Mouse (Mus musculus): Measurements from ENCODE around the gene Kcnq1. TPM values are rescaled to one million over a fixed set of nuclear protein-coding genes. Genes with fewer than 3 reads are reported as not detected.

Gene Kcnq1
- 0.87 and 0.94 TPM in 2 replicates for polyA plus RNA-seq (2016; fragmentation: Nextera tagmentation; extraction: Ambion mirVana)

GRCm38 (mm10) chr7:143106062-143106461 lies at the start of gene Kcnq1:
Gene Kcnq1 (plus strand): TSS chr7:143106362.
- no peak for ATAC-seq (ENCODE audit: low FRiP score)
- WGBS = 64% methylated on average over 4 of the region's 4 CpGs
- H3K9ac ChIP-seq = no peak within 1 kb of the TSS
- H3K4me2 ChIP-seq = peak within 1 kb of the TSS; percentile 45
- H3K9me3 ChIP-seq = no peaks in the 10 kb centered on the region
- H3K27ac ChIP-seq = no peak within 1 kb of the TSS
- peak within 1 kb of the TSS; percentile 27 for H3K4me3 ChIP-seq (replicated peaks)
- H3K27me3 ChIP-seq = peaks cover 70% of the 10 kb centered on the region
- peaks cover 7% of the 10 kb centered on the region for H3K4me1 ChIP-seq
- H3K36me3 ChIP-seq (replicated peaks) = no peaks in the 10 kb centered on the region

DNA sequence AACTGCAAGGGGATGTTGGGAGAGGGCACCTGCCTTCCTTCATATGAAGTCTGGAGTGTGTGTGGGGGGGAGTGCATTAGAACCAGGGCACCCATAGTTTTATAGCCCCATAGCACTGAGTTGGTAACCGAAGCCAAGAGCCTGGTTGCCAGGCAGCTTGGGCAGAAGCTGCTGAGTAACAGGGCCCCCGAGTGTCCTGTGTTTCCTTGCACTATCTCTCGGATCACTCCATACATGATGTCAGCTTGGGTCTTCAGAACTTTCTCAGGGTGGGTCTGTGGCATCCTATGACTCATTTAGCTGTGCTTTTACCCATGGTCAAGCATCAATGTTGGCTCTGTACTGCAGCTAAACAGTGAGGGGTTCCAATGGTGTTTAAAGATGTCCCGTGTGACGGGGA lies 49.1 kb upstream of the Kcnq1 start:
- Histone ChIP-seq H3K27ac (no peak overlapping the region), H3K4me3 (replicated peaks) (no peak overlapping the region), H3K36me3 (replicated peaks) (peaks cover 13% of the 10 kb centered on the region), H3K4me1 (peaks cover 40% of the 10 kb centered on the region), H3K27me3 (no peaks in the 10 kb centered on the region), H3K4me2 (no peak overlapping the region), H3K9ac (no peak overlapping the region), H3K9me3 (no peaks in the 10 kb centered on the region)
- ATAC-seq (ENCODE audit: low FRiP score) = no peak
- 88% methylated on average over 5 of the region's 5 CpGs for WGBS

- Histone ChIP-seq H3K9me3 (no peaks in the 10 kb centered on the region), H3K9ac (no peak overlapping the region), H3K4me3 (replicated peaks) (no peak overlapping the region), H3K27me3 (no peaks in the 10 kb centered on the region), H3K4me1 (peaks cover 35% of the 10 kb centered on the region), H3K36me3 (replicated peaks) (peaks cover 19% of the 10 kb centered on the region), H3K4me2 (no peak overlapping the region), H3K27ac (no peak overlapping the region)
- ATAC-seq (ENCODE audit: low FRiP score) = no peak
- WGBS = 89% methylated on average over 9 of the region's 9 CpGs
These were observed 48.4 kb upstream of the Kcnq1 start for GRCm38 (mm10) chr7:143057667-143058220.

GRCm38 (mm10) chr7:143058221-143058697 lies 47.9 kb upstream of the Kcnq1 start:
- WGBS = 86% methylated on average over 5 of the region's 5 CpGs
- no peak overlapping the region for H3K27ac ChIP-seq
- H3K9me3 ChIP-seq = no peaks in the 10 kb centered on the region
- H3K36me3 ChIP-seq (replicated peaks) = peaks cover 24% of the 10 kb centered on the region
- H3K9ac ChIP-seq = no peak overlapping the region
- peaks cover 35% of the 10 kb centered on the region for H3K4me1 ChIP-seq
- H3K4me3 ChIP-seq (replicated peaks) = no peak overlapping the region
- no peaks in the 10 kb centered on the region for H3K27me3 ChIP-seq
- H3K4me2 ChIP-seq = no peak overlapping the region
- no peak for ATAC-seq (ENCODE audit: low FRiP score)

DNA sequence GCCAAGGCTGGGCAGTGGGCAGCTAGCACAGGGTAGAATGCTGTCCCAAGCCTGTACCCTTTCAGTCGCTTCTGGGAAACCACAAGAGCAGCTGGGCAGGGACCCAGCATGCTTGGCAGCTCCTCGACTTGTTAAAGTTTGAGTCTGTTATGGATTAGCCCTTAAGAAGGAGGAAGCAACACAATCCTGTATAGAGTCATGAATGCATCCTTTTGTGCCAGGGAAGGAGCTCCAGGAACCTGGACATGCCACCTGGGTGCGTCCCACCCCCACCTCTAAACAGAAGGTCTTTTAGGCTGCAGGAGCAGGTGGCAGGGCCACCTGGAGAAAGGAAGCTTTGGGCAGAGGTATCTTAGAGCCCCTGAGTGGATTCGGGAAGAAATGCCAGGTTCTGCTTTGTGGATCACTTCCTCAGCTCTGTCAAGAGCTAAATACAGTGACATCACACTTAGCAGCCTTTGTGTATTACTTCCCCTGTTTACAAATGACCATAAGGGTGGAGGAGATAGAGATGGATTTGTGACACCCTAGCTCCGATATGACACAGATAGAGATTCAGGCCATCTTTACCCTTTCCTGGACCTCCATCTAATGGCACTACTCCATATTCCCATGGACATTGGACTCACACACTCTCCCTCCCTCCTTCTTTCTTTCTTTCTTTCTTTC lies 46.8 kb upstream of the Kcnq1 start:
- Histone ChIP-seq H3K9ac (no peak overlapping the region), H3K27ac (no peak overlapping the region), H3K27me3 (no peaks in the 10 kb centered on the region), H3K4me3 (replicated peaks) (no peak overlapping the region), H3K4me2 (no peak overlapping the region), H3K9me3 (no peaks in the 10 kb centered on the region), H3K36me3 (replicated peaks) (peaks cover 35% of the 10 kb centered on the region), H3K4me1 (peaks cover 24% of the 10 kb centered on the region)
- 88% methylated on average over 5 of the region's 5 CpGs for WGBS
- no peak for ATAC-seq (ENCODE audit: low FRiP score)

GRCm38 (mm10) chr7:143062704-143063103 lies 43.5 kb upstream of the Kcnq1 start:
- Histone ChIP-seq H3K9ac (no peak overlapping the region), H3K4me1 (peaks cover 3% of the 10 kb centered on the region; the same call in 1 of the 2 replicates), H3K27me3 (no peaks in the 10 kb centered on the region), H3K36me3 (replicated peaks) (peaks cover 58% of the 10 kb centered on the region), H3K4me2 (no peak overlapping the region), H3K9me3 (no peaks in the 10 kb centered on the region), H3K27ac (no peak overlapping the region), H3K4me3 (replicated peaks) (no peak overlapping the region)
- no peak for ATAC-seq (ENCODE audit: low FRiP score)
- WGBS = 83% methylated on average over 2 of the region's 2 CpGs

GRCm38 (mm10) chr7:143064226-143064625 lies 41.9 kb upstream of the Kcnq1 start:
- Histone ChIP-seq H3K4me1 (peaks cover 14% of the 10 kb centered on the region), H3K36me3 (replicated peaks) (peaks cover 61% of the 10 kb centered on the region), H3K27me3 (no peaks in the 10 kb centered on the region), H3K4me2 (no peak overlapping the region), H3K4me3 (replicated peaks) (no peak overlapping the region), H3K9ac (no peak overlapping the region), H3K9me3 (no peaks in the 10 kb centered on the region), H3K27ac (no peak overlapping the region)
- 67% methylated on average over 6 of the region's 6 CpGs for WGBS
- no peak for ATAC-seq (ENCODE audit: low FRiP score)

DNA sequence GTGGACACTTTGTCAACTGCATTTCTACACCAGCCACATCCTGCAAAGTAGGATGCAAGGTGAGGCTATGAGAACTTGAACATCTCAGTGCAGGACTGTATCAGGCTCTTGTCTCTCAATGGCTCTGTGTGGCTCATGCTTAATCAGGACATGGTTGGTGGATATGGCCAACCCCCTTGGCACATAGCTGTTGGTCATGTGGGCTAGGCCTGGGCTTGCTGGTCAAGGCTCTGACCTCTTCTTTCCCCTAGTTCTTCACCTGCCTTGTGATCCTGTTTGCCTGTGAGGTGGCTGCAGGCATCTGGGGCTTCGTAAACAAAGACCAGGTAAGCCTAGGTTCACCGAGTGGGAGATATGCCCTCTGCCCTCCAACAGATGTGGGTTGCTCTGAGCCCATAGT lies 40.5 kb upstream of the Kcnq1 start:
- Histone ChIP-seq H3K36me3 (replicated peaks) (peaks cover 61% of the 10 kb centered on the region), H3K9me3 (no peaks in the 10 kb centered on the region), H3K27me3 (no peaks in the 10 kb centered on the region), H3K4me1 (peaks cover 22% of the 10 kb centered on the region), H3K9ac (no peak overlapping the region), H3K4me2 (no peak overlapping the region), H3K4me3 (replicated peaks) (no peak overlapping the region), H3K27ac (no peak overlapping the region)
- no peak for ATAC-seq (ENCODE audit: low FRiP score)
- 100% methylated on average over 2 of the region's 2 CpGs for WGBS

GRCm38 (mm10) chr7:143067469-143067868 lies 38.7 kb upstream of the Kcnq1 start:
- WGBS = 80% methylated on average over 2 of the region's 2 CpGs
- peaks cover 27% of the 10 kb centered on the region for H3K4me1 ChIP-seq
- no peaks in the 10 kb centered on the region for H3K9me3 ChIP-seq
- H3K36me3 ChIP-seq (replicated peaks) = peaks cover 54% of the 10 kb centered on the region
- H3K4me2 ChIP-seq = 0 out of 2 replicates have a peak overlapping the region, but pooled peaks have one; percentile 99
- H3K27ac ChIP-seq = 0 out of 2 replicates have a peak overlapping the region, but pooled peaks have one; percentile 94
- H3K9ac ChIP-seq = no peak overlapping the region
- no peaks in the 10 kb centered on the region for H3K27me3 ChIP-seq
- no peak overlapping the region for H3K4me3 ChIP-seq (replicated peaks)
- no peak for ATAC-seq (ENCODE audit: low FRiP score)

DNA sequence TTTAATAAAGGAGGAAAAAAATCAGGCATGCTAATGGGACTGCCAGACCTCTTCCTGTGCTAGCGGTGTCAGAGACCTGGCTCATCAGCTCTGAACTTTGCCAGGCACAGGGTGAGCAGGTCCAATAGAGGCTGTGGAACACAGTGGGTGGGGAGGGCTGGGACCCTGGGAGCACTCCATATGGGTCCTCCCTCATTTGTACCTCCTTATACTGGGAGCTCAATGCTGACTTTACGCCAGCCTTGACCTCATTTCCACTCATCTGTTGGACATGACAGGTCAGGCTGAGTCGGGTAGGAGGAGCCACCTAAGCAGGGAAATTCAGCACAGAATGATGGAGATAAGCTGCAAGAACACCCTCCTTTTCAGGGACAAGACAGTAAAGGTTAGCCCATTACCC lies 38.3 kb upstream of the Kcnq1 start:
- Histone ChIP-seq H3K9me3 (no peaks in the 10 kb centered on the region), H3K27me3 (no peaks in the 10 kb centered on the region), H3K4me2 (peak overlapping the region; percentile 99), H3K9ac (peak overlapping the region; percentile 45), H3K4me3 (replicated peaks) (peak overlapping the region; percentile 86), H3K36me3 (replicated peaks) (peaks cover 49% of the 10 kb centered on the region), H3K27ac (peak overlapping the region; percentile 94), H3K4me1 (peaks cover 27% of the 10 kb centered on the region)
- ATAC-seq (ENCODE audit: low FRiP score) = no peak
- WGBS = 90% methylated on average over 3 of the region's 3 CpGs

GRCm38 (mm10) chr7:143068316-143068881 lies 37.8 kb upstream of the Kcnq1 start:
- ATAC-seq (ENCODE audit: low FRiP score) = no peak
- WGBS = 48% methylated on average over 13 of the region's 13 CpGs
- peaks cover 44% of the 10 kb centered on the region for H3K36me3 ChIP-seq (replicated peaks)

GRCm38 (mm10) chr7:143068882-143069591 lies 37.1 kb upstream of the Kcnq1 start, which contains the start of gene Tssc4:
Gene Tssc4 (plus strand): TSS chr7:143069249.
- Histone ChIP-seq H3K36me3 (replicated peaks) (peaks cover 38% of the 10 kb centered on the region), H3K27ac (peak within 1 kb of the TSS; percentile 94), H3K9ac (peak within 1 kb of the TSS; percentile 92), H3K9me3 (no peaks in the 10 kb centered on the region), H3K4me3 (replicated peaks) (peak within 1 kb of the TSS; percentile 86), H3K4me1 (peaks cover 27% of the 10 kb centered on the region), H3K27me3 (no peaks in the 10 kb centered on the region), H3K4me2 (peak within 1 kb of the TSS; percentile 99)
- peak; percentile 97 for ATAC-seq (ENCODE audit: low FRiP score)
- under 1% methylated on average over 51 of the region's 51 CpGs for WGBS

More at GRCm38 (mm10) chr7:143068316-143068881, 37.8 kb upstream of the Kcnq1 start:
- Histone ChIP-seq H3K9ac (peak overlapping the region; percentile 45), H3K27me3 (no peaks in the 10 kb centered on the region), H3K9me3 (no peaks in the 10 kb centered on the region), H3K4me1 (peaks cover 27% of the 10 kb centered on the region), H3K4me2 (peak overlapping the region; percentile 99), H3K4me3 (replicated peaks) (peak overlapping the region; percentile 86), H3K27ac (peak overlapping the region; percentile 94)

Data from forebrain, embryonic 12.5 days (tissue).